Mouse (Mus musculus) small intestine, adult 2 months (tissue): Measurements from ENCODE around the gene Cul1.

Experiments used
- CTCF ChIP-seq: fragments of 200-500 bp; IDR thresholded peaks from 2 replicates; pipeline ENCODE4 v1.5.1; 2012; ENCODE audit warnings: low read depth, mild to moderate bottlenecking, control low read depth, inconsistent platforms, low read length, moderate library complexity, mixed read lengths; ENCODE audit not compliant: insufficient replicate concordance, insufficient read length; ENCODE audit errors: extremely low read depth
- POLR2A ChIP-seq: fragments of 200-500 bp; IDR thresholded peaks from 2 replicates; pipeline ENCODE4 v1.6.1; 2012; ENCODE audit warnings: low read depth, mild to moderate bottlenecking, control low read depth, inconsistent platforms, low read length, moderate library complexity

DNA sequence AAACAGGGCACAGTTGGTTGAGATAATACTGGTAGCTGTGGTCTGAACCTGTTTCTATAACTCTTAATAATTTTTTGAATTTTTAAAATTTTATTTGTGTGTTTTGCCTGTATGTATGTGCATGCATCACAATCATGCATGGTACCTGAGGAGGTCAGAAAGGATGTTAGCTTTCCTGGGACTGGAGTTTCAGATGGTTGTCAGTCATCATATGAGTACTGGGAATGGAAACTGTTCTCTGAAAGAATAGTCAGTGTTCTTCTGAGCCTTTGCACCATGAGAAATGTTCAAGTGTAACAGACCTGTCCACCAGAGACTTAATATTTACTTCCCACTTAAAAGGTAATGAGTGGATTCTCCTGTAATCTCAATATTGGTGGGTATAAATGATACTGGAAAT, 13.9 kb downstream of the Cul1 start:
- no peak for TF ChIP-seq POLR2A
- TF ChIP-seq CTCF: no peak
